Mouse (Mus musculus) heart, embryonic 15.5 days (tissue): ENCODE measurements around the gene Polr2g. TPM values are rescaled to one million over a fixed set of nuclear protein-coding genes. Genes with fewer than 3 reads are reported as not detected.

Experiments
- ATAC-seq: fragments of 200-750 bp; cut with Nextera tagmentation; replicated peaks from 2 replicates; pipeline ENCODE4 v1.8.0; 2017; ENCODE audit warnings: low read depth, moderate TSS enrichment; ENCODE audit not compliant: insufficient number of reproducible peaks, insufficient read depth, low FRiP score
- H3K27ac ChIP-seq: fragments of 300-500 bp; sonication (generic); 2 replicates; pipeline ENCODE4 v1.5.1; 2015; ENCODE audit warnings: mild to moderate bottlenecking, inconsistent platforms
- H3K27me3 ChIP-seq: fragments of 300-500 bp; sonication (generic); 2 replicates; pipeline ENCODE4 v1.6.1; 2015; ENCODE audit warnings: inconsistent platforms
- H3K36me3 ChIP-seq: fragments of 300-500 bp; sonication (generic); 2 replicates; pipeline ENCODE4 v1.6.1; 2015; ENCODE audit warnings: mild to moderate bottlenecking, inconsistent platforms
- H3K4me1 ChIP-seq: fragments of 300-500 bp; sonication (generic); replicated peaks from 2 replicates; pipeline ENCODE4 v1.6.1; 2015; ENCODE audit warnings: inconsistent platforms
- H3K4me2 ChIP-seq: fragments of 300-500 bp; sonication (generic); 2 replicates; pipeline ENCODE4 v1.6.1; 2015; ENCODE audit warnings: inconsistent platforms, mild to moderate bottlenecking, moderate library complexity
- H3K4me3 ChIP-seq: fragments of 300-500 bp; sonication (generic); 2 replicates; pipeline ENCODE4 v1.5.1; 2015; ENCODE audit warnings: mild to moderate bottlenecking, inconsistent platforms
- H3K9ac ChIP-seq: fragments of 300-500 bp; sonication (generic); 2 replicates; pipeline ENCODE4 v1.6.1; 2015; ENCODE audit warnings: mild to moderate bottlenecking, inconsistent platforms
- H3K9me3 ChIP-seq: fragments of 300-500 bp; sonication (generic); replicated peaks from 2 replicates; pipeline ENCODE4 v1.6.1; 2016; ENCODE audit warnings: inconsistent platforms
- WGBS: fragments of 180-500 bp; shearing (Covaris S2); methylation state at CpG from one replicate; pipeline ENCODE4 v1.1.7; 2015; ENCODE audit warnings: mixed read lengths; 5-methylcytosine and 5-hydroxymethylcytosine counted together
- polyA plus RNA-seq: library from polyadenylated mRNA; unstranded; fragments of >200 nt; fragmentation: Nextera tagmentation; extraction: Ambion mirVana; gene quantifications from 2 replicates; pipeline ENCODE4 v1.2.1, GENCODE M21; 2015

Gene Polr2g
- polyA plus RNA-seq, 1 experiment from 2014 or later: 126 TPM

DNA sequence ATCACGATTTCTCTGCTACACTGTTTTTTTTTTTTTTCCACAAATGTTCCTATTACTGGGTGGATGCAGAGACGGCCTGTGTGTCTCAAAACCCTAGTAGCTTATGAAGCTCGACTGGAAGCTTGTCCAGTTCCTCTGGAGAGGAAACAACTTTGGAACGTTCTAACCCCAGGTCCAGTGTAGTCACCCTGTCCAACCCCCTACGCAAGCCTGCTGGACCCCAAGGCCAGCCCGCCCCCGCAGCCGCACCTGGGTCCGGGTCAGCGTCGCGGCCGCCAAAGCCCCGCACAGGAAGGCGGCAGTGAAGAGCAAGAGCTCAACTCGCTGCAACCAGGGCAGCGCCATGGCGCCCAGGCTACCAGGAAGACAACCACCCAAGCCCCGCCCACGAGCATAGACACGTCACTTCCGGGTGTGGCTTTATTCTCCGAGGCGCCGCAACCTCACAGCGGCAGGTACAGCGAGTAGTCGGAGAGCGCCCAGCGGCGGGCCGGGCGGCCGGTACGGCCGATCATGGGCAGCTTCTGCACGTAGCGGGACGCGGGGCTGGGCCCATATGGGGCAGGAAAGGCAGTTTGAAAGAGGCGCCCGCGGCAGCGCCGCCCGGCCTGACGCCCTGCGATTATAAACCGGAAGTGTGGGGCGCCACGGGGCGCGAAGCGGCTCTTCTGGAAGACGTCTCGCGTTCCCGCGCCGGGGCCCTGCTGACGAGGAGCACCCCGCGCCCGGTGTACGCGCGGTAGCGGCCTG lies 24.1 kb downstream of the Polr2g start, which contains the start of gene Tmem179b:
Gene Tmem179b, minus strand, starts transcription at position 382 of the 750 bp plus-strand sequence.
- Histone ChIP-seq H3K27me3 (no peaks in the 10 kb centered on the region), H3K9me3 (no peaks in the 10 kb centered on the region), H3K4me2 (peak within 1 kb of the TSS; percentile 91), H3K4me3 (peak within 1 kb of the TSS; percentile 89), H3K4me1 (peaks cover 30% of the 10 kb centered on the region), H3K9ac (peak within 1 kb of the TSS; percentile 96), H3K27ac (peak within 1 kb of the TSS; percentile 100), H3K36me3 (peaks cover 28% of the 10 kb centered on the region)
- ATAC-seq: peak; percentile 88
- WGBS: under 1% methylated on average over 62 of the region's 68 CpGs

GRCm38 (mm10) chr19:8773409-8773808 lies 25.0 kb downstream of the Polr2g start:
- Histone ChIP-seq H3K36me3 (peaks cover 33% of the 10 kb centered on the region), H3K27me3 (no peaks in the 10 kb centered on the region)

DNA sequence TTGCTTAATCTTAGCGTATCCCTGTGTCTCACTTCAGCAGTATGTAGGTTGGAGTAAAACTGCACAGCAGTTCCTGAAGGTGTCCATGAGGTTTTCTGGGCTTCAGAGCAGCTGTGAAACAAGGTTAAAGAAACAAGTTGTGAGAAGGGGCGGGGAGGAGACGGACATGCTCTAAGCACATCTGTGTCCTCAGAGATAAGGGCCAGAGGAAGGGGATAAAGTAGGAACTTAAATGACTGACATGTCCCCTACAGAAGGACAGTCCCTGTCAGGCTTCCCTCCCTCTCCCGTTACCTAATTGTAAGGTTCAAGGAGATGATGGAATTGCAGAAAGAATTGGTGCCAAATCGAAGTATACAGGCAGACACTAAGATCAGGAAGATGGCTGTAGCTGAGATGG lies 25.4 kb downstream of the Polr2g start:
- Histone ChIP-seq H3K27me3 (no peaks in the 10 kb centered on the region), H3K9me3 (no peaks in the 10 kb centered on the region), H3K36me3 (peaks cover 33% of the 10 kb centered on the region), H3K4me1 (peaks cover 30% of the 10 kb centered on the region), H3K9ac (no peak overlapping the region), H3K4me2 (peak overlapping the region; percentile 91; the same call in 1 of the 2 replicates), H3K27ac (peak overlapping the region; percentile 100; the same call in 1 of the 2 replicates), H3K4me3 (peak overlapping the region; percentile 89)
- no peak for ATAC-seq
- WGBS: 64% methylated on average over 5 of the region's 5 CpGs

More at GRCm38 (mm10) chr19:8773409-8773808, 25.0 kb downstream of the Polr2g start:
- H3K4me2 ChIP-seq: peak overlapping the region; percentile 91
- ATAC-seq: no peak
- H3K4me1 ChIP-seq: peaks cover 30% of the 10 kb centered on the region
- H3K27ac ChIP-seq: peak overlapping the region; percentile 100
- no peaks in the 10 kb centered on the region for H3K9me3 ChIP-seq
- peak overlapping the region; percentile 89 for H3K4me3 ChIP-seq
- H3K9ac ChIP-seq: peak overlapping the region; percentile 96
- WGBS: 41% methylated on average over 6 of the region's 6 CpGs

DNA sequence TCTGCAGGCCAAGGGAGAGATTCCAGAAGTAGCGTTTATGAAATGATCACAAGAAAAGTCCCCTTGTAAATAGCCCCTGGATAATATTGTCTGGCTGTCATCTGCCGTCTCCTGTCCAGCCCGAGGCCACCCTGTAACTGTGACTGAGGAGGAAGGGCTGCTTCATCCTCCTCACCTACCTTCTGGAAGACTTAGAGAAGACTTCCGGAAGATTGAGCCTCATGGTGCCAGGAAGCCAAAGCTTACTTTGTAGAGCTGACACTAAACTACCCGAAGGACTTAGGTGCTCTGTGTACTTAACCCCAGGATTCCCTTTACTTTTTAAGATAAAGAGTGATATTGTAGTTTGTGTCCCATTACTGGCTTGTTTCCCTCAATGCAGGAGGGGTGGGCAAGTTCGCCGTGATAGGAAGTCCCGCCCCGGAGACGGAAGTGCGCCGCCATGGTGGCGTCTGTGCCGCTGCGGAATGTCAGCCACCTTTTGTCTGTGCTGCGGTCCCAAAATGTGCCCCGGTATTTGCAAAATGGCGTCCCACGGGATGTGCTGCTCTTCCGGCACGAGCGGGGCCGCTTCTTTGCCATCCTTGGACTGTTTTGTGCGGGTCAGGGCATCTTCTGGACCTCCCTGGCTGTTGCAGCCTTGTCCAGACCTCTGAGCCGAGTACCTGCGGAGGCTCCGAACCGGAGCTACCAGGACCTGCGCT lies 27.7 kb downstream of the Polr2g start, which contains the start of gene Tmem223:
Gene Tmem223, plus strand, starts transcription at position 430 of the 704 bp plus-strand sequence.
- Histone ChIP-seq H3K27ac (peak within 1 kb of the TSS; percentile 86), H3K4me2 (peak within 1 kb of the TSS; percentile 72), H3K36me3 (peaks cover 51% of the 10 kb centered on the region), H3K27me3 (no peaks in the 10 kb centered on the region), H3K4me1 (peaks cover 28% of the 10 kb centered on the region), H3K4me3 (peak within 1 kb of the TSS; percentile 72), H3K9me3 (no peaks in the 10 kb centered on the region), H3K9ac (peak within 1 kb of the TSS; percentile 83)
- WGBS: 13% methylated on average over 29 of the region's 29 CpGs
- 0 out of 2 replicates have a peak, but pooled peaks have one; percentile 6 for ATAC-seq

DNA sequence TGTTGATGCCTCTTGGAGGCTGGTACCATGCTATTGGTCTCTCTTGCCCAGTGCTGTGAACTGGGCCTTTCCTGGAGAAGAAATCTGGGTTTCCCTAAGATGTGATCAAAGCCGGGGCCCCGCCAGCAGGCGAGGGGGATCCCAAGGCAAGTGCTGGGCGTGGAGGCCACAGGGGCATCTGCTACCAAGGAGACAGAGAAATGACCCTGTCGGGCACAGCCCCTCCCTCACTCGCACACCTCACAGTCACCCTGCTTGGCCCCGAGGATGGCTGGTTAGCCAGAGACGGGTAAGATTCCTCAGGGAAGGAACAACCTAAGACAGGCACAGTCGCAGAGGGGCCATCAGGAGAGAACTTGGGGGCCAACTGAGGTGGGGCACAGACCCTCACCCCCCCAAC lies 32.8 kb downstream of the Polr2g start:
- no peaks in the 10 kb centered on the region for H3K9me3 ChIP-seq
- no peak overlapping the region for H3K4me2 ChIP-seq
- no peak overlapping the region for H3K4me3 ChIP-seq
- no peak overlapping the region for H3K9ac ChIP-seq
- WGBS: 91% methylated on average over 9 of the region's 9 CpGs
- H3K27me3 ChIP-seq: no peaks in the 10 kb centered on the region
- H3K4me1 ChIP-seq: peaks cover 4% of the 10 kb centered on the region; the same call in 1 of the 2 replicates
- ATAC-seq: no peak
- H3K27ac ChIP-seq: no peak overlapping the region
- peaks cover 79% of the 10 kb centered on the region for H3K36me3 ChIP-seq

DNA sequence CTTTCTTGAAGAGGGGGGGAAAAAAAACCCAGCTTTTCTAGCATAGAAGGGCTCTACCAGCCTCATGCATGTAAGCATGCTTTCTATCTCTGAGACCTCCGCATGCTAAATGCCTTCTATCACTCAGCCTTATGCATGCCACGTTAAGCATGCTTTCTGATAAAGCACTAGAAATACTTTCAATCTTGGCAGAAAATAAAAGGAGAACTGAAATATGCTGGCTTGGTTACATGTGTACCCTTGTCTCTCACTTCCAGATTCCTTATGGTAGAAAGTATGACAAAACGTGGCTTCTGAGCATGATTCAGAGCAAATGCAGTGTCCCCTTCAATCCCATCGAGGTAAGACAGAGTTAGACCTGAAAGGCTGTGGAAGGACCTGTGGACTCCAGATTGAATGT lies 35.1 kb downstream of the Polr2g start:
- Histone ChIP-seq H3K36me3 (peaks cover 58% of the 10 kb centered on the region), H3K27ac (no peak overlapping the region), H3K9me3 (no peaks in the 10 kb centered on the region), H3K9ac (no peak overlapping the region), H3K4me1 (peaks cover 8% of the 10 kb centered on the region), H3K4me2 (no peak overlapping the region), H3K4me3 (no peak overlapping the region), H3K27me3 (no peaks in the 10 kb centered on the region)
- ATAC-seq: no peak
- 73% methylated on average over 4 of the region's 4 CpGs for WGBS

GRCm38 (mm10) chr19:8760757-8761156 lies 37.6 kb downstream of the Polr2g start:
- H3K4me1 ChIP-seq: peaks cover 20% of the 10 kb centered on the region
- no peak overlapping the region for H3K4me3 ChIP-seq
- H3K27me3 ChIP-seq: no peaks in the 10 kb centered on the region
- 94% methylated on average over 2 of the region's 2 CpGs for WGBS
- H3K9me3 ChIP-seq: no peaks in the 10 kb centered on the region
- peaks cover 33% of the 10 kb centered on the region for H3K36me3 ChIP-seq
- H3K27ac ChIP-seq: no peak overlapping the region
- H3K9ac ChIP-seq: no peak overlapping the region
- H3K4me2 ChIP-seq: no peak overlapping the region
- ATAC-seq: no peak

DNA sequence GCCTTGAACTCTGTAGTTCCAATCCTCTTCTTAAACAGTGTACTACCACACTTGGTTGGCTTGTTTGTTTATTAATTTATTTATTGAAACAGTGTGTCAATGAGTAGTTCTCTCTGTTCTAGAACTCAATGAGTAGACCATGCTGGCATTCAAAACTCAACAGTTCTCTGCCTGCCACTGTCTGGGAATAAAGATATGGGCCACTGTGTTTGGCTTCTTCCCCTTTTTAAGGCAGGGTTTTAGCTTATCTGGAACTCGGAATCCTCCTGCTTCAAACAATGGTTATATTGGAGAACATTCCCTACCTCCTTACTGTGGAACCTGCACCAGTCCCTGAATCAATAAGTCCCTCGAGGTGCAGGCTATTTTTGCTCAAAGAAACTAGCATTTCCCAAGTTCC lies 39.5 kb downstream of the Polr2g start:
- H3K9ac ChIP-seq: no peak overlapping the region
- peak overlapping the region; percentile 60; the same call in 1 of the 2 replicates for H3K4me2 ChIP-seq
- peak overlapping the region; percentile 98; the same call in 1 of the 2 replicates for H3K4me3 ChIP-seq
- 69% methylated on average over 2 of the region's 2 CpGs for WGBS
- no peaks in the 10 kb centered on the region for H3K9me3 ChIP-seq
- no peaks in the 10 kb centered on the region for H3K27me3 ChIP-seq
- H3K36me3 ChIP-seq: peaks cover 28% of the 10 kb centered on the region
- no peak for ATAC-seq
- H3K4me1 ChIP-seq: peaks cover 22% of the 10 kb centered on the region
- no peak overlapping the region for H3K27ac ChIP-seq

DNA sequence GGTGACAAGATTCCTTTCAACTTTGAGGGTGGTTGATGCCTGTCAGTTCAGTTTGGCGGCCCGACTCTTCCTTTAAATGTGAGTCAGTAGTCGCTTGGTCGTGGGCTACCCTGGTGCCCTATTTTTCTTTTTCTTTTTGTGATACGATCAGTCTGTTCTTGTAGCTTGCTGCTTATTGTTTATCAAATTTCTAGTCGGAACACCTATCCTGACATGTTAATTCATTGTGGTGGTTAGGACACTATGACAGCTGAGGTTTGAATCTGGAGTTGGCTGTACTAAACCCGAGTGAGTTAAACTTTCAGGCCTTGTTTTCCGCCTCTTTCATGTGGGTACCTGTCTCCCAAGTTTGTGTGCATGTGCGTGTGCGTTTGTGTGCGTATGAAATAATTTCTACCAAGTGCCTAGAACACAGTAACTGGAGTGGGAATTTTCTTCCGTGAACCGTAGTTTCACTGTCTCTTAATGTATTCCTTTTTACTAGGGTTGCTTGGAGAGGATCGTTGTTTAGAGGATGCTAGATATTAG lies 40.8 kb downstream of the Polr2g start:
- WGBS: 3% methylated on average over 14 of the region's 14 CpGs
- Histone ChIP-seq H3K4me1 (peaks cover 22% of the 10 kb centered on the region), H3K4me2 (peak overlapping the region; percentile 60), H3K36me3 (peaks cover 26% of the 10 kb centered on the region), H3K27me3 (no peaks in the 10 kb centered on the region), H3K4me3 (peak overlapping the region; percentile 98), H3K27ac (peak overlapping the region; percentile 89), H3K9ac (peak overlapping the region; percentile 98), H3K9me3 (no peaks in the 10 kb centered on the region)
- no peak for ATAC-seq

DNA sequence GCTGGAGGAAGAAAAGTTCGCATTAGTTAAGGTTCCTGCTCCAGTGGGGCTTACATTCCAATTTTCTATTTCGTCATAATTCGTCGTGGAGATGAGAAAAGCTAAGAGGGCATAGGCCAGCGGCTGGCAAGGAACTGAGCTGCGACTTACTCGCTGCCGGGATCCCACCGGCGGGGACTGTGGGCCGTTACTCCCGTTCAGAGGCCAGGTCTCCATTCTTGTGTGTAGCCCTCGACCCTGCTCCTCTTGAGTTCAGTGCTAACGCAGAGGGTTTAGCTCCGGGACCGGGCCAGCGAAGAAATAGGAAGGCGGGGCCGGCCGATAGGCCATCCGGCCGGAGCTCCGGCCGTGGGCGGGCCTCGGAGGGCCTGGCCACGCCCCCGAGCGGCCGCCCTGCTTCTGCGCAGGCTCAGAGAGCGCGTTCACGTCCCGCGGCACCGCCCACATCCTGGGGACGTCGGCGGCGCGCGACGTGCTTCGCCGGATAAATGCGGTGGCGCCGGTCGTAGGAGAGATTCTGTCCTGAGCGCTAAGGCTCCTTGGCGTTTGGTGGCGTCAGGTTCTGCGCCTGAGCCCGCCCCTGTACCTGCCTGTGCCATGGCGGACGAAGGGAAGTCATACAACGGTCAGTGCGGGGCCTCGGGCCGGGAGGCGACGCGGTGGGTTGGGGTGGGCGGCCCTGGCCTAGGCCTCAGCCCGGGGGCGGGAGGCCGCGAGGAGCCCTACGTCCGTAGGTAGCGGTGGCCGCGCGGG lies 41.6 kb downstream of the Polr2g start, which contains the start of gene Nxf1:
Gene Nxf1, plus strand, starts transcription at position 439 of the 753 bp plus-strand sequence.
- Histone ChIP-seq H3K4me3 (peak within 1 kb of the TSS; percentile 98), H3K4me2 (peak within 1 kb of the TSS; percentile 60), H3K4me1 (peaks cover 22% of the 10 kb centered on the region), H3K9me3 (no peaks in the 10 kb centered on the region), H3K27ac (peak within 1 kb of the TSS; percentile 89), H3K36me3 (peaks cover 29% of the 10 kb centered on the region), H3K9ac (peak within 1 kb of the TSS; percentile 98), H3K27me3 (no peaks in the 10 kb centered on the region)
- WGBS: under 1% methylated on average over 73 of the region's 75 CpGs
- ATAC-seq: peak; percentile 93
